Mouse (Mus musculus): ENCODE measurements around the gene Crym.

GRCm38 (mm10) chr7:120142743-120143142 lies 59.2 kb downstream of the Crym start:
- TF ChIP-seq CTCF (IDR thresholded peaks at IDR 0.05; ENCODE audit: control insufficient read depth, insufficient read depth, insufficient replicate concordance, low read depth, low read length) (no peak), POLR2A (IDR thresholded peaks at IDR 0.05; ENCODE audit: control insufficient read depth, low read depth, low read length) (no peak)

All from testis, adult 2 months (tissue).